In the genomic region with DNA sequence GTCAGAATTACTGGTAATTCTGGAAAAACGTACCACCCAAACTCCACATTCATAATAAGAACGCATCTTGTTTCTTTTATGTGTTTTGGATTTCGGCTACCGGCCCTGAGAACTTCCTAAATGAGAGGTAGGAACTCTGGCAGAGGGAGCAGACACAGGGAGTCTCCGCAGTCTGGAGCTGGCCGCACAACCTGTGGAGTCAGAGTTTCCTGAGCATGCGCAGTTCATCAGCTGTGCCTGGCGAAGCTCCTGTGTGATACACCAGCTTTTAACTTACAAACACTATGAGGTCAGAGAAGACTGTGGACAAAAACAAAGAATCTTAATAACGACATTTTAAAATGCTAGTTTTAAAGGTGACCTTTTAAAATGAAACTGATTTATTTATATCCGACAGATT, we compare ENCODE assay signal across 12 mouse cellular contexts.
DNase-seq lines count a peak whose midpoint lies in the region; ATAC-seq lines count a peak whose summit lies in the region.
"Had no signal": no experiment of that assay in that cellular context is flagged by ENCODE, and none has a peak within 500 bp of the region (broad histone marks: within the 10 kb centered on the region; RNA-seq: fewer than 3 reads in every experiment).

No protein-coding gene starts in this region.

- no peak for ATAC-seq in embryonic facial prominence, embryonic 11.5 days (replicated peaks; ENCODE audit: insufficient number of reproducible peaks, low FRiP score, low TSS enrichment, low read depth)
- ATAC-seq in megakaryocyte progenitor cell, adult 5-6 weeks (replicated peaks; ENCODE audit: poor library complexity): no peak
- ATAC-seq: forebrain, embryonic 16.5 days had no signal

- no peaks in the 10 kb centered on the region for H3K4me1 ChIP-seq in embryonic facial prominence, embryonic 11.5 days (ENCODE audit: control insufficient read depth, insufficient read depth, low read length)
- peaks cover 15% of the 10 kb centered on the region for H3K4me1 ChIP-seq in embryonic facial prominence, embryonic 10.5 days
- H3K4me1 ChIP-seq: hindbrain, embryonic 10.5 days had no signal

- WGBS in embryonic facial prominence, embryonic 11.5 days: 77% methylated on average over 10 of the region's 10 CpGs
- WGBS in embryonic facial prominence, embryonic 10.5 days: 83% methylated on average over 10 of the region's 10 CpGs

- no peak overlapping the region for H3K9ac ChIP-seq in embryonic facial prominence, embryonic 11.5 days (replicated peaks; ENCODE audit: low read length)

- no peaks in the 10 kb centered on the region for H3K9me3 ChIP-seq in embryonic facial prominence, embryonic 11.5 days (replicated peaks; ENCODE audit: control insufficient read depth, low read length)
- H3K9me3 ChIP-seq in embryonic facial prominence, embryonic 10.5 days: no peaks in the 10 kb centered on the region
- H3K9me3 ChIP-seq: hindbrain, embryonic 10.5 days had no signal

- H3K27ac ChIP-seq in embryonic facial prominence, embryonic 11.5 days (replicated peaks; ENCODE audit: low read depth, low read length): no peak overlapping the region
- H3K27ac ChIP-seq in embryonic facial prominence, embryonic 10.5 days (replicated peaks): no peak overlapping the region
- H3K27ac ChIP-seq: hindbrain, embryonic 10.5 days had no signal

- H3K4me3 ChIP-seq in embryonic facial prominence, embryonic 11.5 days (ENCODE audit: low read depth, low read length): no peak overlapping the region
- no peak overlapping the region for H3K4me3 ChIP-seq in embryonic facial prominence, embryonic 10.5 days
- H3K4me3 ChIP-seq: hindbrain, embryonic 10.5 days had no signal

- no peaks in the 10 kb centered on the region for H3K36me3 ChIP-seq in embryonic facial prominence, embryonic 11.5 days (replicated peaks; ENCODE audit: control insufficient read depth, insufficient read depth, low read depth, low read length)
- no peaks in the 10 kb centered on the region for H3K36me3 ChIP-seq in embryonic facial prominence, embryonic 10.5 days (replicated peaks)
- H3K36me3 ChIP-seq: hindbrain, embryonic 10.5 days had no signal

- H3K27me3 ChIP-seq in embryonic facial prominence, embryonic 11.5 days (ENCODE audit: control insufficient read depth, insufficient read depth, low read length): no peaks in the 10 kb centered on the region
- no peaks in the 10 kb centered on the region for H3K27me3 ChIP-seq in embryonic facial prominence, embryonic 10.5 days (replicated peaks; ENCODE audit: low read depth, poor library complexity, severe bottlenecking)

- intact Hi-C loops in heart, postnatal 36 days (cut with DNase I): no loop called here

- H3K4me2 ChIP-seq in embryonic facial prominence, embryonic 11.5 days (ENCODE audit: low read depth, low read length): no peak overlapping the region

- peak; percentile 19 for DNase-seq in embryonic facial prominence, embryonic 11.5 days (ENCODE audit: low spot score)
- no peak for DNase-seq in embryonic facial prominence, embryonic 10.5 days (ENCODE audit: low spot score)
- DNase-seq in embryo, embryonic 11.5 days (ENCODE audit: low read depth, low spot score): peak; percentile 17
- DNase-seq in kidney, postnatal 10 days: peak; percentile 45
- DNase-seq in lung, postnatal 25 days (ENCODE audit: low spot score): peak; percentile 28
- no peak for DNase-seq in heart, postnatal 36 days
- no peak for DNase-seq in right cerebral cortex, postnatal 10 days (ENCODE audit: low spot score in 2 of 2)
- DNase-seq: B cell, adult 2 months; midbrain, embryonic 14.5 days had no signal

Comparison
In these comparisons a context has a peak if more than half of its experiments do, and no peak if none do; other contexts are left out.
1. DNase-seq: peak in embryonic facial prominence, embryonic 11.5 days (single experiment), embryo, embryonic 11.5 days (single experiment), kidney, postnatal 10 days (single experiment) and lung, postnatal 25 days (single experiment); none in embryonic facial prominence, embryonic 10.5 days (single experiment), heart, postnatal 36 days (0 of 2) and right cerebral cortex, postnatal 10 days (0 of 2).